Mouse (Mus musculus) kidney, postnatal 0 days (tissue): ENCODE measurements around the gene Lpp. TPM values are rescaled to one million over a fixed set of nuclear protein-coding genes. Genes with fewer than 3 reads are reported as not detected.

Experiments
- ATAC-seq: fragments of 200-750 bp; cut with Nextera tagmentation; replicated peaks from 2 replicates; pipeline ENCODE4 v1.8.0; 2017; ENCODE audit warnings: low read depth, moderate number of reproducible peaks, moderate TSS enrichment, moderate library complexity; ENCODE audit not compliant: low FRiP score
- DNase-seq: peaks from one replicate; pipeline ENCODE4 v3.0.0-alpha.2; 2016; ENCODE audit warnings: low spot score
- H3K27ac ChIP-seq: fragments of 300-500 bp; sonication (generic); 2 replicates; pipeline ENCODE4 v1.5.1; 2014; ENCODE audit warnings: mild to moderate bottlenecking
- H3K27me3 ChIP-seq: fragments of 300-500 bp; sonication (generic); 2 replicates; pipeline ENCODE4 v1.6.1; 2014; ENCODE audit warnings: low read length, mixed read lengths; ENCODE audit not compliant: insufficient read depth
- H3K36me3 ChIP-seq: fragments of 300-500 bp; sonication (generic); 2 replicates; pipeline ENCODE4 v1.6.1; 2014; ENCODE audit warnings: low read length, mixed read lengths; ENCODE audit not compliant: insufficient read depth
- H3K4me1 ChIP-seq: fragments of 300-500 bp; sonication (generic); replicated peaks from 2 replicates; pipeline ENCODE4 v1.6.1; 2014; ENCODE audit warnings: antibody characterized with exemption, low read length, mixed read lengths; ENCODE audit not compliant: insufficient read depth
- H3K4me2 ChIP-seq: fragments of 300-500 bp; sonication (generic); 2 replicates; pipeline ENCODE4 v1.6.1; 2014; ENCODE audit warnings: mild to moderate bottlenecking, low read length, moderate library complexity, mixed read lengths
- H3K4me3 ChIP-seq: fragments of 300-500 bp; sonication (generic); replicated peaks from 2 replicates; pipeline ENCODE4 v1.5.1; 2014; ENCODE audit warnings: low read depth, low read length
- H3K9ac ChIP-seq: fragments of 300-500 bp; sonication (generic); 2 replicates; pipeline ENCODE4 v1.6.1; 2014; ENCODE audit warnings: low read depth, low read length
- H3K9me3 ChIP-seq: fragments of 300-500 bp; sonication (generic); replicated peaks from 2 replicates; pipeline ENCODE4 v1.6.1; 2016; ENCODE audit warnings: low read length, inconsistent platforms, mixed read lengths
- CTCF ChIP-seq: IDR thresholded peaks from 2 replicates; pipeline ENCODE4 v1.5.1; 2016; ENCODE audit warnings: antibody characterized with exemption, low read depth, mild to moderate bottlenecking, moderate library complexity
- WGBS: fragments of 180-500 bp; shearing (Covaris S2); extraction: QIAGEN DNeasy Blood & Tissue Kit; methylation state at CpG from one replicate; pipeline ENCODE4 v1.1.7; 2014; 5-methylcytosine and 5-hydroxymethylcytosine counted together
- polyA plus RNA-seq: library from polyadenylated mRNA; unstranded; fragments of >200 nt; fragmentation: Nextera tagmentation; extraction: Ambion mirVana; gene quantifications from 2 replicates; pipeline ENCODE4 v1.2.1, GENCODE M21; 2015

Gene Lpp
- polyA plus RNA-seq, 1 experiment from 2014 or later: 32.9 TPM

DNA sequence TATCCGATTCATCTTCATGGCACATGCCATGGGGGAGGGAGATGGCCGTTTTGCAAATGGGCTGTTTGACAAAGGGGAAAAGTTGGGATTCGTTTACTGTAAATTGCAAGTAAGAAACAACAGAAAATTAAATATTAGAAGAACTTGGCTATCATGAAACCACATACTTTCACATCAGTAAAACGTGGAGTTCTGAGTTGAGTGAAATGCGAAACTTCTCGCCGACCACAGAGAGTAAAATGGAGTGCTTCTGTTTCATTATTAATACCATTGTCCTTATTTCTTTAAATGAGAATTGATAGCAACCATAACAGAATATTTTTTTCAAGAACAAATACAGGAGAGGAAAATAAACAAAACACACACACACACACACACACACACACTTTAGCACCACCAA, 133.9 kb downstream of the Lpp start:
- no peak for TF ChIP-seq CTCF
- Histone ChIP-seq H3K27ac (no peak overlapping the region), H3K27me3 (no peaks in the 10 kb centered on the region), H3K4me2 (no peak overlapping the region), H3K4me3 (no peak overlapping the region), H3K9me3 (no peaks in the 10 kb centered on the region), H3K9ac (no peak overlapping the region), H3K36me3 (no peaks in the 10 kb centered on the region), H3K4me1 (no peaks in the 10 kb centered on the region)
- 87% methylated on average over 7 of the region's 7 CpGs for WGBS
- DNase-seq (no peak), ATAC-seq (no peak)

DNA sequence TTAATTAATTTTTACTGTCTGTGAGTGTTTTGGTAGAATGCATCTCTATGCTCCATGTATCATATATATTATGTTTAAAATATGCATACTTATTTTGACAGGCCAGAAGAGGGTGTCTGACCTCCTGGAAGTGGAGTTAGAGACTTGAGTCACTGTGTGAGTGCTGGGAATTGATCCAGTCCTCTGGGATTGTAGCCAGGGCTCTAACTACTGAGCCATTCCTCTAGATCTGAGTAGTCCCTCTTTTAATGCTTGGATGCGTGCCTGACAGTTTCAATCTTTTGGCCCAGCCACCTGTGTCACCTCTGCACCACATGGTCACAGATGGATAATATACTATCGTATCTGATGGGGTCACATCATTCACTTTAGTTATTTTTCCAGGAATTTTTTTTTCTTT, 138.4 kb downstream of the Lpp start:
- DNase-seq (no peak), ATAC-seq (no peak)
- no peaks in the 10 kb centered on the region for H3K36me3 ChIP-seq
- H3K9me3 ChIP-seq: no peaks in the 10 kb centered on the region
- no peak overlapping the region for H3K4me2 ChIP-seq
- H3K27me3 ChIP-seq: no peaks in the 10 kb centered on the region
- no peak overlapping the region for H3K4me3 ChIP-seq
- no peak overlapping the region for H3K27ac ChIP-seq
- H3K4me1 ChIP-seq: no peaks in the 10 kb centered on the region
- H3K9ac ChIP-seq: no peak overlapping the region
- 74% methylated on average over 2 of the region's 2 CpGs for WGBS
- no peak for TF ChIP-seq CTCF

DNA sequence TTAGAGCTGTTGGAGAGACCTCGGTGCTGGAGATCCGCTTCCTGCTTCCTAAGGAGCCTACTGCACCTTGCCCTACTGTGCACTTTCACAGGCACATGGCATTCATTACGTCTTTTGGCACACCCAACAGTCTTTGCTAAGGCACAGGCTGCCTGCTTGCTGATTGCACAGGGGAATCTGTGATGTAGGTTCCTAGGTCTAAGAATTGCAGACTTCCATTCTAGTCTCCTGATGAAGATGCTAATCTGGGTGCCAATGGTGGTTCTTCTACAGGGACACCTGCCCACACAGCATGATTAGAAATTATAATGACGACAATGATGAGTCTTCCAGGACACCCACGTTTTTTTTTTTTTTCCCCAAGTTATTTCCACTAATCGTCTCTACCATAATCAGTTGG, 141.9 kb downstream of the Lpp start:
- no peak overlapping the region for H3K9ac ChIP-seq
- DNase-seq: no peak
- H3K4me3 ChIP-seq: no peak overlapping the region
- H3K36me3 ChIP-seq: no peaks in the 10 kb centered on the region
- ATAC-seq: no peak
- H3K4me2 ChIP-seq: no peak overlapping the region
- H3K4me1 ChIP-seq: no peaks in the 10 kb centered on the region
- H3K9me3 ChIP-seq: no peaks in the 10 kb centered on the region
- TF ChIP-seq CTCF: no peak
- no peaks in the 10 kb centered on the region for H3K27me3 ChIP-seq
- H3K27ac ChIP-seq: no peak overlapping the region
- 91% methylated on average over 6 of the region's 6 CpGs for WGBS

DNA sequence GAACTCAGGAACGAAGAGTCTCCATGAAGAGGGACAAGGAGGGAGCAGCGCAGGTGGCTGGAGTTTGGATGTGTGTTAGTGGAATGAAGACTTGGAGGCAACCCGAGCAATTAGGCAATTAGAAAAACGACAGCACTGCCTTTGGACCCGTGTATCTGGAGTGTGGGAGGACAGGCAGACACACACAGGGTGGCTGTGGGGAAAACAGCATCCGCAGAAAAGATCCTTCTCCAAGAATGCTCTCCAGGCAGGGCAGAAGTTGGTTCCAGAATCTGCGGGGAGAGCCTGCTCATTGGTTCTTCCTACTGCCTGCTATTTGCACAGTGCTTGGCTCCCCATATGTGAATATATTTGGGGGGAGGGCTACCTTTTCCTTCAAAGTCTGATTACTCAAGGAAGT, 143.0 kb downstream of the Lpp start:
- no peaks in the 10 kb centered on the region for H3K9me3 ChIP-seq
- H3K36me3 ChIP-seq: no peaks in the 10 kb centered on the region
- no peak overlapping the region for H3K4me2 ChIP-seq
- no peak for TF ChIP-seq CTCF
- H3K9ac ChIP-seq: no peak overlapping the region
- H3K4me3 ChIP-seq: no peak overlapping the region
- no peak overlapping the region for H3K27ac ChIP-seq
- H3K4me1 ChIP-seq: no peaks in the 10 kb centered on the region
- no peak for ATAC-seq
- DNase-seq: no peak
- 52% methylated on average over 7 of the region's 7 CpGs for WGBS
- H3K27me3 ChIP-seq: no peaks in the 10 kb centered on the region

DNA sequence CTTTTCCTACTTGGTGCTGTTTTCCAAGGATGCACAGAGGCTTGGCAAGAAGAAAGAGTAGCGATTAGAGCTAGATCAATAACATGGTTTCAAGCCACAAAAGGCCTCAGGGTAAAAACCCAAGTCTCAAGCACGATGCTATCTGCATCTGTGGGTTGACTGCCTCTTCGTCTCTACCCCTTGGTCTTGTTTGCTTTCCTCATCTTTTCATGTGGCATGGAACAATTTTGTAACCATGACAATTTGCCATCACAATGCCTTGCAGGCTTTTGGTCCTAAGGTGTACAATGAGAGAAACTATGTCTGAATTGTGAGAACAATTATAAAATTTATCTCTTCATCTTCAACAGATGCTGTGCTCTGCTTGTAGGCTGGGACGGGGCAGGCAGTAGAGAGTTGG, 145.7 kb downstream of the Lpp start:
- H3K27ac ChIP-seq: no peak overlapping the region
- TF ChIP-seq CTCF: no peak
- H3K9me3 ChIP-seq: no peaks in the 10 kb centered on the region
- no peak overlapping the region for H3K4me3 ChIP-seq
- no peak for DNase-seq
- no peaks in the 10 kb centered on the region for H3K36me3 ChIP-seq
- no peaks in the 10 kb centered on the region for H3K4me1 ChIP-seq
- 91% methylated on average over 4 of the region's 4 CpGs for WGBS
- no peak for ATAC-seq
- H3K9ac ChIP-seq: no peak overlapping the region
- H3K4me2 ChIP-seq: no peak overlapping the region
- no peaks in the 10 kb centered on the region for H3K27me3 ChIP-seq

DNA sequence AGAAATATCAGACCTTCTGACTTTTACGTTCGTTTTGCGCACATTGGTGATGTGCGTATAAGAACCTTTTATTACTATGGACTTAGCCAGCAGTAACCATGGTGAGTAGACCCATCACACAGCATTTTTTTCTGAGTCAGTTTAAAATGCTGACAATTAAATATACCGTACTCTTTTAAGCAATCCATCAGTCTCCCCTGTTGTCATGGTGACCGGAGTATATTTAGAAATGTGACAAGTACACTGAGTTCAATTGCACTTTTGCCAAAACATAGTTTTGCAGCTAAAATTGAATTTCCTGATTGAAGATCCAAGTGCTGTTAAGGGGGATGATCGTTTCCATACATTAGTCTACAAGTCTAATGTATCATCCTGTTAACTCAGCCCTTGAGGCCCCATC, 149.6 kb downstream of the Lpp start:
- no peak for DNase-seq
- Histone ChIP-seq H3K27ac (no peak overlapping the region), H3K36me3 (no peaks in the 10 kb centered on the region), H3K4me1 (no peaks in the 10 kb centered on the region), H3K4me2 (no peak overlapping the region), H3K4me3 (no peak overlapping the region), H3K27me3 (no peaks in the 10 kb centered on the region), H3K9ac (no peak overlapping the region), H3K9me3 (no peaks in the 10 kb centered on the region)
- no peak for TF ChIP-seq CTCF
- no peak for ATAC-seq
- 78% methylated on average over 7 of the region's 7 CpGs for WGBS

DNA sequence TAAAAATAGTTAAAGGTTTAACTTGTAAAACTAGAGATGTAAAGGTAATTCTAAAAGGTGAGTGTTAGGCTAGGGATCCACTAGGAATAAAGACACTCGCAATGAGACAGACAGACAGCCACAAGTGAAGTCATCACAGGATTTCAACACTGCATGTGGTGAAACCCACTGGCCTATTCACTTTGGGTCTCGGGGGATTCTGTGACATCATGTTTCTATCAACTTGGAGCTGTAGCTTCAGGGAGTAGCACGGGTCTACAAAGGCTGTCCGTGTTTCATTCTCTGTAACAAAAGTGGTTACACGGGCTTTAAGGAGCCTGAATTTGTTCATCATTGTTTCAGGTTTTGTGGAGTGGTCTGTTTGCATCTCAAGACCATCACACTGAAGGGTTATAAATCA, 152.1 kb downstream of the Lpp start:
- no peak for ATAC-seq

More for the DNA sequence above, 152.1 kb downstream of the Lpp start:
- no peaks in the 10 kb centered on the region for H3K9me3 ChIP-seq
- no peak for TF ChIP-seq CTCF
- H3K4me1 ChIP-seq: no peaks in the 10 kb centered on the region
- H3K9ac ChIP-seq: no peak overlapping the region
- H3K36me3 ChIP-seq: no peaks in the 10 kb centered on the region
- no peak overlapping the region for H3K4me3 ChIP-seq
- no peaks in the 10 kb centered on the region for H3K27me3 ChIP-seq
- H3K27ac ChIP-seq: no peak overlapping the region
- H3K4me2 ChIP-seq: no peak overlapping the region
- 97% methylated on average over 5 of the region's 5 CpGs for WGBS
- DNase-seq: no peak
